Comparison of ENCODE assay signal across 16 mouse cellular contexts in genomic region chr5:14167776-14168175, GRCm38 (mm10).
DNase-seq lines count a peak whose midpoint lies in the region; ATAC-seq and TF ChIP-seq lines count a peak whose summit lies in the region.
"Had no signal": no experiment of that assay in that cellular context is flagged by ENCODE, and none has a peak within 500 bp of the region (broad histone marks: within the 10 kb centered on the region; RNA-seq: fewer than 3 reads in every experiment).

No protein-coding gene starts in this region.

- H3K9me3 ChIP-seq in intestine, postnatal 0 days (ENCODE audit: control insufficient read depth): no peaks in the 10 kb centered on the region
- H3K9me3 ChIP-seq in intestine, embryonic 15.5 days: no peaks in the 10 kb centered on the region
- H3K9me3 ChIP-seq: heart, embryonic 15.5 days; hindbrain, embryonic 12.5 days; limb, embryonic 12.5 days; neural tube, embryonic 13.5 days had no signal

- no peak for ATAC-seq in intestine, postnatal 0 days
- no peak for ATAC-seq in intestine, embryonic 15.5 days
- ATAC-seq: forebrain, embryonic 14.5 days had no signal

- TF ChIP-seq CTCF in intestine, postnatal 0 days (IDR thresholded peaks at IDR 0.05; ENCODE audit: low read depth): peak; percentile 22; the same call in 1 of the 2 replicates

- no peaks in the 10 kb centered on the region for H3K27me3 ChIP-seq in intestine, postnatal 0 days (replicated peaks; ENCODE audit: control insufficient read depth, insufficient read depth, low read length)
- no peaks in the 10 kb centered on the region for H3K27me3 ChIP-seq in intestine, embryonic 15.5 days (replicated peaks)
- H3K27me3 ChIP-seq: heart, embryonic 15.5 days; hindbrain, embryonic 12.5 days; limb, embryonic 12.5 days; neural tube, embryonic 13.5 days had no signal

- DNase-seq in retina, embryonic 14.5 days (ENCODE audit: low spot score): peak; percentile 21
- DNase-seq in retina, postnatal 1 day: no peak
- peak; percentile 45 for DNase-seq in embryo, embryonic 10.5 days (ENCODE audit: low spot score)
- DNase-seq in layer of hippocampus, postnatal 14 days (ENCODE audit: low spot score in 2 of 2): no peak
- DNase-seq in thymus, postnatal 14 days: no peak
- DNase-seq: cerebellum, postnatal 25 days; heart, adult 11 months; kidney, adult 11 months; kidney, postnatal 25 days had no signal

- no peaks in the 10 kb centered on the region for H3K36me3 ChIP-seq in intestine, postnatal 0 days (ENCODE audit: control insufficient read depth, insufficient read depth)
- H3K36me3 ChIP-seq in intestine, embryonic 15.5 days: no peaks in the 10 kb centered on the region
- H3K36me3 ChIP-seq: heart, embryonic 15.5 days; hindbrain, embryonic 12.5 days; limb, embryonic 12.5 days; neural tube, embryonic 13.5 days had no signal

- no peaks in the 10 kb centered on the region for H3K4me1 ChIP-seq in intestine, postnatal 0 days (replicated peaks; ENCODE audit: control insufficient read depth, insufficient read depth, low read length)
- no peaks in the 10 kb centered on the region for H3K4me1 ChIP-seq in intestine, embryonic 15.5 days (replicated peaks)
- H3K4me1 ChIP-seq: heart, embryonic 15.5 days; hindbrain, embryonic 12.5 days; limb, embryonic 12.5 days had no signal

- H3K4me3 ChIP-seq in intestine, postnatal 0 days (ENCODE audit: low read depth, low read length): no peak overlapping the region
- no peak overlapping the region for H3K4me3 ChIP-seq in intestine, embryonic 15.5 days (replicated peaks)
- H3K4me3 ChIP-seq: heart, embryonic 15.5 days; hindbrain, embryonic 12.5 days; limb, embryonic 12.5 days; neural tube, embryonic 13.5 days had no signal

- H3K9ac ChIP-seq in intestine, postnatal 0 days (ENCODE audit: low read depth, low read length): no peak overlapping the region
- no peak overlapping the region for H3K9ac ChIP-seq in intestine, embryonic 15.5 days
- H3K9ac ChIP-seq: heart, embryonic 15.5 days; hindbrain, embryonic 12.5 days; limb, embryonic 12.5 days; neural tube, embryonic 13.5 days had no signal

- H3K27ac ChIP-seq in intestine, postnatal 0 days (ENCODE audit: low read depth, low read length): no peak overlapping the region
- H3K27ac ChIP-seq in intestine, embryonic 15.5 days: no peak overlapping the region
- H3K27ac ChIP-seq: heart, embryonic 15.5 days; hindbrain, embryonic 12.5 days; limb, embryonic 12.5 days; neural tube, embryonic 13.5 days had no signal

- WGBS in intestine, postnatal 0 days: 69% methylated on average over 3 of the region's 3 CpGs
- 74% methylated on average over 3 of the region's 3 CpGs for WGBS in intestine, embryonic 15.5 days

- no peak overlapping the region for H3K4me2 ChIP-seq in intestine, postnatal 0 days (replicated peaks; ENCODE audit: low read depth)
- no peak overlapping the region for H3K4me2 ChIP-seq in intestine, embryonic 15.5 days (replicated peaks)
- H3K4me2 ChIP-seq: heart, embryonic 15.5 days; hindbrain, embryonic 12.5 days; limb, embryonic 12.5 days; neural tube, embryonic 13.5 days had no signal

Comparison
In these comparisons a context has a peak if more than half of its experiments do, and no peak if none do; other contexts are left out.
1. DNase-seq: peak in retina, embryonic 14.5 days (single experiment) and embryo, embryonic 10.5 days (single experiment); none in retina, postnatal 1 day (single experiment), layer of hippocampus, postnatal 14 days (0 of 2) and thymus, postnatal 14 days (single experiment).